Mouse (Mus musculus) cerebellum, postnatal 36 days (tissue): ENCODE measurements around the gene Nuak1.

Source experiments
- DNase-seq, 2 experiments: peaks; one replicate each; pipeline ENCODE4 v3.0.0; 2021 to 2022; ENCODE audit warnings: mixed read lengths in 2 of 2

Nuak1 gene

DNA sequence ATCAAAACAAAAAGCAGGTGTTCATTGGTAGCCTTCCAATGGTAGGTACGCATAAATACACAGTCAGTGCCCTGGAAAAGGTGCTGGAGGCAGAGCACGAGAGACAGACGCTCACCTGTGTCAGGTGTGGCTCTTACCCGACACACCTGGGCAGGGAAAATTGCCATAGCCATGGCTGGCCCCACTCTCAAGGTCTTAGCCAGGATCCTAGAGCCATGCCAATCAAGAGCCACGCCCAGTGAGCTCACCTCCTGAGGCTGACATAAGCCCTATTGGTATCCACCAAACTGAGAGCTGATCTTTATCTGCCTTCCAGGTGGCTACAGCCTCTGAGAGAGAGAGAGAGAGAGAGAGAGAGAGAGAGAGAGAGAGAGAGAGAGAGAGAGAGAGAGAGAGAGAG is 64.1 kb downstream of the Nuak1 start:
- DNase-seq = no peak

- no peak for DNase-seq
These were observed 65.4 kb downstream of the Nuak1 start for GRCm38 (mm10) chr10:84374996-84375395.

DNA sequence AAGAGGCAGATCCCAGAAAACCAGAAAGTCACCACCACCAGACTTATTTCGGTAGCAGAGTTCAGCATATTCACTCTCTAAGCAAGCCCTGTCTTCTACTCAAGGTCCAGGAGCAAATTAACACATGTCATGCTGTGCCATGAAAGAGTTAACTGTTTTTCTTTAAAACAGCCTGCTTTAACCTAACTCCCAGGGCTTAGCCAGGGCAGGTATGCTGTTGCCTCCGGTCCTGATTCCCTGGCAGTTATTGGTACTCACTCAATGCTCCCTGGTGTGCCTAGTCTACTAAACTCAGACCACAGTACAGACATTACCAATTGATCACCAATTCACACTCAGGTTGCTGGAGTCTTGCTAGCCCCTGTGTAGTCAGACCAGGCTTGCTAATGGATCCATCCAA is 66.9 kb downstream of the Nuak1 start:
- DNase-seq = peak in 1 of 2 experiments; percentile 9

DNA sequence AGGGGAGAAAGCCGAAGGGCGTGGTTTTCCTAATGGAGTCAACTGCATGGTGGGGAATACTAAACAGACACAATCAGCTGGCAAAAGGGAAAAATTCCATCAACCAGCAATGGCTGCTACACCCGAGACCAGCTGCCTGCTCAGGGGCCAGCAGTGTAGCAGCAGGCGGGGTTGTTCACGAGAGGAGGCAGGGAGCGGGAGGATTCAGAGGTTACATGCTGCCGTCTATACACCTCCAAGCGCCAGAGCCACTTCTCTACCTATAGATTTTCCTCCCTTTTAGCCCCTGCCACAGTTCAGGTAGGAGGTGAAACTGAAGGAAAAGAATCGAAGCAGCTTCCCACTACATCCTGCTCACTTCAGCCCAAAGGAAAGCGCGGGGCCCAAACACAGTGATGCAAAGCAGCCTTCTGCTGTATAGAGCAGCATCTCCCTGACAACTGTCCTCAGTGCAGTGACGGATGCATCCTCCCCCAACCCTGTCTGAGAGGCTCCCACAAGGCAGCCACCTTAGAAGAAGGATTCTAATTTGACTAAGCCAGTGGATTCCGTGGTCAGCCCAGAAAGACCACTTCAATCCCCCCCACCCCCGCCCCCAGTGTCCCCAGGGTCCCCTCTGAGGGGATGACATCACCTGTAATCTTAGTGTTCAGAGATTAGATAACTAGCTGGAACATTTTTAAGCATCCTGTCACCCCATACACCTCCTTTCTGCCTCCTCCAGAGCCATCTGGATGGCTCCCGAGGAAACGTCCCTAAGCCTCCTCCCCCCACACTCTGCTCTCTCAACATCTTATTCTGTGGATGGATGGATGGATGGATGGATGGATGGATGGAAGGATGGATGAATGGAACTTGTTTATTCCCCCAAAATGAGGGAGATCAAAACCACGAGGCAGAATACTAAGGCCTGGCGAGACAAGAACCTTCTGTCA is 68.0 kb downstream of the Nuak1 start:
- DNase-seq = peak in 1 of 2 experiments; percentile 35

GRCm38 (mm10) chr10:84371681-84372160 is 68.7 kb downstream of the Nuak1 start:
- DNase-seq = peak; percentile 70 to 82

DNA sequence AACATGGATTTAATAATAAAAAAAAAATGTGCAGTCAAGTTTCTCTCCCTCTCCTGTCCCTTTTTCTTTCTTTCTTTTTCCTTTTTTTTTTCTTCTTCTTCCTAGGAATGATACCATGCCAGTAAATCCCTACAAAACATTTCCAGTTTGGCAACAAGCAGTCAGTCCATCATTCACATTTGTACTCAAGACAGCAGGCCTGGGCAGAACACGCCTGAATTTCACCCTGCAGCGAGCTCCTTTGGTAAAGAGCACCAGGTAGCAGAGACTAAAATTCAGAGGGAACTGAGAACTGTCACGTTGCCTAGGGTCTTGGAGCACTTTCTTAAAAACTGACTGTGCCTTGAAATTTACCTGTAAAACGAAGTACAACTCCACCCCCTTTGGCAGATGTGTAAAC is 69.2 kb downstream of the Nuak1 start:
- no peak for DNase-seq

GRCm38 (mm10) chr10:84369646-84370314 is 70.6 kb downstream of the Nuak1 start:
- DNase-seq = peak in 1 of 2 experiments; percentile 7

- peak in 1 of 2 experiments; percentile 5 for DNase-seq
These were observed 72.2 kb downstream of the Nuak1 start for GRCm38 (mm10) chr10:84368185-84368584.

GRCm38 (mm10) chr10:84365166-84365865 is 75.1 kb downstream of the Nuak1 start:
- no peak for DNase-seq

GRCm38 (mm10) chr10:84363833-84364232 is 76.6 kb downstream of the Nuak1 start:
- no peak for DNase-seq

DNA sequence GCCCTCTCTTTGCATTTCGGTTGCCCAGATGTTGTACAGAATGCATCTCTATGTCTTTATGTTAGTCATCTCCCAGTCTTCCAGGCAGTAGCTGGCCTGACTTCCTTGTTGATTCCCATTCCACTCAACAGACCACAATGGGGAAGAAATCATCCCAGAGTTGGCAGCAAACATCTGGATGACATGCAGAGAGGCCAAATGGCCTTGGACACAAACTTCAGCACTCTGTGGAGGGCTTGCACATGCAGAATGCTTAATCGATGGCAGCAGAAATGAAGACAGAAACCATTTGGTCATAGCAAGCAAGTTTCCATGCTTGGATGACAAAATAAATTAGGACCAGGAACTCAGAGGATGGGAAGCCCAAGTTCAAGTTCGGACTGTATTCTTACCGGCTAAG is 79.4 kb downstream of the Nuak1 start:
- no peak for DNase-seq

DNA sequence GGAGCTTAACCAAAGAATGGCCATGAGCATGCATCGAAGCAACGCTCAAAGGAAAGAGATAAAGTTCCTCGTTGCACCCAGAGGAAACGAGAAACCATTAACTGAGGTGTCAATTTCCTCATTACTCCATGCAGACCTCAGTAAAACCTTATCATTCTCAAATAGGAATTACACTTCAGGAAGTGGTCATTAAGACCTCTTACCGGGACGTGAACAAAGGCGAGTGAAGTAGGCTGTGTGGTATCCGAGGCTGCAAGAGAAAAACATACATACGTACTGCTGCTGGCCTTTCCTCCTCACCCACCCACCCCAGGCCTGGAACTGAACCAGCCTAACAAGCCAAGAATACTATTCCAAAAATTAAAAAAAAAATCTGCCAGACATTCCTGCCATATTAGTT is 80.0 kb downstream of the Nuak1 start:
- DNase-seq = no peak

DNA sequence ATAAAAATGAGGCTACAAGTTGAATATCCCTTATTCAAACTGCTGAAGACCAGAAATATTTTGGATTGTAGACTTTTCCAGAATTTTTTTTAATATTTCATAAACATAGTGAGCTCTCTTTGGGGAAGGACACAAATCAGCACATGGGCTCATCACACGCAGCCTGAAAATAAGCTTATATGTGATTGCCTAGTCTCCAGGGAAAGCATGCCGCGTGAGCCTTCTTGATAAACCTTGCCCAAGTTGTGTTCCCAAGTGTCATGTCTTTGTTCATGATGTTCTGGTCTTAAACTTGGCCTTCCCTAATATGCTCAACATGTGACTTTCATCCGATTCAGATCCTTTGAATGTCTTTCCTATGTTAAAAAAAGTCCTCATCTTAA is 81.7 kb downstream of the Nuak1 start:
- no peak for DNase-seq

- peak; percentile 95 to 98 for DNase-seq
These were observed 82.2 kb downstream of the Nuak1 start for GRCm38 (mm10) chr10:84357997-84358737.

GRCm38 (mm10) chr10:84357593-84357992 is 82.8 kb downstream of the Nuak1 start:
- peak in 1 of 2 experiments; percentile 33 for DNase-seq

GRCm38 (mm10) chr10:84354323-84354722 is 86.1 kb downstream of the Nuak1 start:
- DNase-seq = no peak

GRCm38 (mm10) chr10:84345730-84346129 is 94.7 kb downstream of the Nuak1 start:
- no peak for DNase-seq

DNA sequence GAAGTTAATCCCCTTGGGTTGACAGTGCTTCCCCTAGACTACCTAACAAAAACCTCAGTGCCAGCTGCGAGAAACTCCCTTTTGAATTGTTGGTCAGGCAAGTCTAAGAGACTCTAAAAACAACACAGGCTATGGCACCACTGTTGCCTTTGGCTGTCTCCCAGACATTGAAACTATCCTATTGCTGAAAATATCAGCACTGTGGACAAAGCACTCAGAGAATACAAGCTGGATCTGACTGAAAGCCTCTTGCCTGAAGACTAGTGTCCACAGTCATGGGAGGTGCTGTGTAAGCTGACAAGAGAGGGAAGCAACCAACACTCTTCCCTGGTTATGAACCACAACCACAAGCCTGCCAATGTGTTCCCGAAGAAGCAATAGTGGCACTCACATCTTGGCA is 96.9 kb downstream of the Nuak1 start:
- no peak for DNase-seq

DNA sequence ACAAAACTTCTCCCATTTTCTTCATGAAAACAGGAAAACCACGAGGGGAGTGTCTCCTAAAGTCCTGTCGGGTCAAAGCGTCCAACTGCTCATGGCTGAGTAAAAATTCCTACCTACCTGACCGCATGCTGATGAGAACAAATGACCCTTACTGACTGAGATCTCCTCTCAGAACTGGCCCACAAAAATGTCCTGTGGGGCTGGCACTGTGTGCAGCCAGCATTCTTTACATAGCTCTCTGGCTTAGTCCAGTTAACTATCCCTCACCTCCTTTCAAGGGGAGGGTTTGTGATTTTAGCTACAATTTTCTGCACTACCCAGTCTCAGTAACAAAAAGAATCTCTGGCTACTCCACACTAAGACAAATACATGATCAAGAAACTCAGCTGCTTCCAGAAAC is 100.9 kb downstream of the Nuak1 start:
- DNase-seq = no peak

GRCm38 (mm10) chr10:84338752-84339151 is 101.6 kb downstream of the Nuak1 start:
- DNase-seq = no peak

DNA sequence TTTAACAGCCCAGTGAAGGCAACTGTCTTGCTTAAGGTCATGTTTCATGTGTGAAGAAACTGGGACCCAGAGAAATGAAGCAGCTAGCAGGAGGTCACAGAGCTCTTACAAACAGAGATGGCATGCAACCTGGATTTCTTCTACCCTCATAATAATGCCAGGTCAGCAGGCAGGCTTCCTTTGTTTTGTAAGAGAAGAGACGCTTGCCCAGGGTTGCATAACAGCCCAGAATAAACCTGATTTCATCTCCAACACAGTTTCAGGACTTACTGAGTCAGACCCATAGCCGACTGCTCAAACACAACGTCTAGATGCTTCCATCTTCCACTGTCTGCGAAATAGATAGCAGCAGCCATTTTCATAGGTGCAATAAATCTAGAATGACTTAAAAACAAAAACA is 105.0 kb downstream of the Nuak1 start:
- no peak for DNase-seq

DNA sequence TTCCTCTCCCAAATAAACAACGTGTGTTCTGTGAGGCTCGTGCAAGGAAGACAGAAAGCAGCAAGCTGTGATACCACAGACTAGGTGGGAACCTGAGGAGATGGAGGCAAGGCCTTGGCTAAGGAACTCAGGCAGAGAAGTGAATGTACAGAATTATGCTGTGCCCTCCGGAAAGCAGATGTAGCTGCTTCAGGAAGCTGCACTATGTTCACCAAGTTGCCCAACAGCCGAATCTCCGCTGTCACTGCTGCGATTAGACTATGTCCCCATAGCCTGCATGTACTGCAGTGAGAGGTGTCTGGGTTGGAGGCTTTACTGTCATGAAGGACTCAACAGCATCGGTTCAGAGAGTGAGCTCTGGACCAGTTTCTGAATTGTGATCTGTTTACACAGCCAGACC is 110.6 kb downstream of the Nuak1 start:
- DNase-seq = no peak

DNA sequence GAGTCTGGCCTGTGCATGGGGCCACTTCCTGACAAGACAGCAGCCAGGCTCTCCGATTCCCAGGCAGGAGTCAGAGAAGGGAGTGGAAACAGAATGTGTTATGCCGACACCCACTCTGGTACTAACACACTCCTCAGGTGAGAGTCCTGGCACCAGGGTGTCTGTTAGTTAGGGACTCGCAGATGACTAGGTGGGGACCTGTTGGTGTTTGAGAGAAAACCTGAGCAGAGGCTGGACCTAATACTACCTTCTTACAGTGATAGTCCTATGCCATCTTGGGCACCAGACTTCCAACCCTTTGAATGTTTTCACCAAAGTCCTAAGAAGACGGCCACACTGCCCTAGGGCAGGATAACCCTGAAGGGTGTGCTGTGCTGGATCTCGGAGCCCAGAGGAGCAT is 111.1 kb downstream of the Nuak1 start:
- no peak for DNase-seq
